Mouse (Mus musculus): ENCODE measurements around the gene Myd88.

- TF ChIP-seq CTCF (IDR thresholded peaks at IDR 0.05; ENCODE audit: low read depth, low read length) (no peak), EP300 (IDR thresholded peaks at IDR 0.05; ENCODE audit: insufficient read depth, low read depth, low read length) (no peak), POLR2A (IDR thresholded peaks at IDR 0.05; ENCODE audit: insufficient read depth, low read length) (no peak)
Measured at GRCm38 (mm10) chr9:119320446-119320845, 20.8 kb downstream of the Myd88 start.

Data from ES-Bruce4 (cell line).